Mouse (Mus musculus) MEL (cell line): ENCODE data around the gene Ylpm1.

Experiments
- BHLHE40 ChIP-seq: IDR thresholded peaks from 2 replicates; pipeline ENCODE4 v1.6.1; 2012; ENCODE audit warnings: low read depth, mild to moderate bottlenecking, inconsistent platforms, low read length, improper control_type of control experiment, borderline replicate concordance
- CHD1 ChIP-seq: IDR thresholded peaks from 2 replicates; pipeline ENCODE4 v1.6.1; 2012; ENCODE audit warnings: low read depth, mild to moderate bottlenecking, inconsistent platforms, low read length, improper control_type of control experiment
- CHD2 ChIP-seq: IDR thresholded peaks from 2 replicates; pipeline ENCODE4 v1.6.1; 2011; ENCODE audit warnings: low read length, improper control_type of control experiment
- CTCF ChIP-seq, 3 experiments: IDR thresholded peaks in 2 of 3; conservative IDR thresholded peaks in 1 of 3; 2 replicates each; pipeline ENCODE4 v1.5.1; 2011 to 2012; ENCODE audit warnings: low read length in 3 of 3, low read depth in 2 of 3, mild to moderate bottlenecking in 2 of 3, improper control_type of control experiment in 1 of 3, inconsistent platforms in 1 of 3, mixed read lengths in 1 of 3, moderate library complexity in 1 of 3; ENCODE audit not compliant: control insufficient read depth in 1 of 3, insufficient read depth in 1 of 3, poor library complexity in 1 of 3, severe bottlenecking in 1 of 3
- ELF1 ChIP-seq: IDR thresholded peaks from 2 replicates; pipeline ENCODE4 v1.6.1; 2014; ENCODE audit warnings: low read depth, mild to moderate bottlenecking, inconsistent platforms, low read length, improper control_type of control experiment, moderate library complexity
- EP300 ChIP-seq, 2 experiments: IDR thresholded peaks; 2 replicates each; pipeline ENCODE4 v1.6.1; 2011; ENCODE audit warnings: improper control_type of control experiment in 2 of 2, low read length in 2 of 2, low read depth in 1 of 2, mild to moderate bottlenecking in 1 of 2
- KAT2A ChIP-seq: conservative IDR thresholded peaks from 2 replicates; pipeline ENCODE4 v1.6.1; 2012; ENCODE audit warnings: low read depth, low read length, improper control_type of control experiment, inconsistent platforms
- POLR2A ChIP-seq, 2 experiments: IDR thresholded peaks; 2 replicates each; pipeline ENCODE4 v1.6.1; 2011 to 2012; ENCODE audit warnings: low read length in 2 of 2, mild to moderate bottlenecking in 2 of 2, control low read depth in 1 of 2, improper control_type of control experiment in 1 of 2, low read depth in 1 of 2, moderate library complexity in 1 of 2; ENCODE audit not compliant: control insufficient read depth in 1 of 2, insufficient read depth in 1 of 2, poor library complexity in 1 of 2
- POLR2AphosphoS2 ChIP-seq: IDR thresholded peaks from 2 replicates; pipeline ENCODE4 v1.6.1; 2011; ENCODE audit warnings: low read length, improper control_type of control experiment
- TAL1 ChIP-seq: IDR thresholded peaks from 2 replicates; pipeline ENCODE4 v1.6.1; 2012; ENCODE audit warnings: mild to moderate bottlenecking, inconsistent platforms, low read length, moderate library complexity, mixed read lengths
- USF1 ChIP-seq: IDR thresholded peaks from 2 replicates; pipeline ENCODE4 v1.6.1; 2014; ENCODE audit warnings: low read depth, mild to moderate bottlenecking, inconsistent platforms, low read length, improper control_type of control experiment, moderate library complexity
- ZC3H11A ChIP-seq: IDR thresholded peaks from 2 replicates; pipeline ENCODE4 v1.6.1; 2012; ENCODE audit warnings: low read depth, mild to moderate bottlenecking, inconsistent platforms, low read length, improper control_type of control experiment

DNA sequence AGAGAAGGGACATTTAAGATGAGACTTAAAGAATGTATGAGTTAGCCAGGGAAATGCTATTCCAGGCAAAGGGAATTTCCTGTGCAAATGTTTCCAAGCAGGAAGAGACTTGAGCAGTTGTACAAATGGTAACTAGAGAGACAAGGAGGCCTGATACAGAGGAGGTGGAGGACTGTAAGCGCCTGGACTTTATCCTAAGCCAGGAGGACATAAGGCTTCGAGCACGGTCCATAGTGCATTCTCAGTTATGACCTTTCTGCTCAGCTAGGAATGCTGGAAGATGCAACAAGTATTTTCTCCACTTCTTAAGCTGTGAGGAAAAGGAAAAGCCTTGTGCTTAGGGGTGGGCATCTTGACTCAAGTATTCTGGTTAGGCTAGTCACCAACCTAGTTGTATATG is 117.2 kb downstream of the Ylpm1 start:
- TF ChIP-seq CTCF (IDR thresholded peaks at IDR 0.05 in 2 of 3, conservative IDR thresholded peaks at IDR 0.05 in 1 of 3; ENCODE audit: control insufficient read depth in 1 of 3, insufficient read depth in 1 of 3, low read depth in 2 of 3, low read length in 3 of 3, poor library complexity in 1 of 3, severe bottlenecking in 1 of 3) (no peak), KAT2A (no peak), POLR2A (IDR thresholded peaks at IDR 0.05; ENCODE audit: control insufficient read depth in 1 of 2, insufficient read depth in 1 of 2, low read depth in 1 of 2, low read length in 2 of 2, poor library complexity in 1 of 2) (no peak), USF1 (no peak), CHD2 (no peak), EP300 (IDR thresholded peaks at IDR 0.05; ENCODE audit: low read depth in 1 of 2, low read length in 2 of 2) (no peak), POLR2AphosphoS2 (peak; percentile 26; the same call in 1 of the 2 replicates), CHD1 (no peak), ELF1 (no peak), BHLHE40 (no peak), ZC3H11A (no peak), TAL1 (no peak)
